Mouse (Mus musculus): ENCODE measurements around the gene Il4ra. TPM values are rescaled to one million over a fixed set of nuclear protein-coding genes. Genes with fewer than 3 reads are reported as not detected.

Gene Il4ra
- polyA plus RNA-seq (2014; fragmentation: Nextera tagmentation; extraction: Ambion mirVana) = 2.5 and 2.6 TPM in 2 replicates

- H3K9me3 ChIP-seq (ENCODE audit: control insufficient read depth, low read length) = no peaks in the 10 kb centered on the region
- H3K4me1 ChIP-seq (replicated peaks; ENCODE audit: control insufficient read depth, insufficient read depth, low read length) = peaks cover 5% of the 10 kb centered on the region; the same call in 1 of the 2 replicates
- peak within 1 kb of the TSS; percentile 63 for H3K9ac ChIP-seq (ENCODE audit: low read depth, low read length)
- no peaks in the 10 kb centered on the region for H3K36me3 ChIP-seq (ENCODE audit: control insufficient read depth, insufficient read depth, low read length)
- no peak within 1 kb of the TSS for H3K27ac ChIP-seq (ENCODE audit: low read depth, low read length)
- DNase-seq (ENCODE audit: low spot score) (peak; percentile 88), ATAC-seq (ENCODE audit: low FRiP score) (peak; percentile 91)
- peaks cover 8% of the 10 kb centered on the region; the same call in 1 of the 2 replicates for H3K27me3 ChIP-seq (ENCODE audit: control insufficient read depth, insufficient read depth, low read length)
- H3K4me3 ChIP-seq (ENCODE audit: low read depth, low read length) = peak within 1 kb of the TSS; percentile 57
- WGBS = 2% methylated on average over 52 of the region's 52 CpGs
- H3K4me2 ChIP-seq (replicated peaks; ENCODE audit: low read depth, low read length) = peak within 1 kb of the TSS; percentile 93
Observed at GRCm38 (mm10) chr7:125551766-125552709, at the start of gene Il4ra. Gene Il4ra (plus strand): TSS chr7:125552120.

GRCm38 (mm10) chr7:125503374-125504092, 48.4 kb upstream of the Il4ra start:
- Histone ChIP-seq H3K4me2 (replicated peaks; ENCODE audit: low read depth, low read length) (no peak overlapping the region), H3K36me3 (ENCODE audit: control insufficient read depth, insufficient read depth, low read length) (no peaks in the 10 kb centered on the region), H3K27ac (ENCODE audit: low read depth, low read length) (no peak overlapping the region), H3K4me3 (ENCODE audit: low read depth, low read length) (no peak overlapping the region), H3K9me3 (ENCODE audit: control insufficient read depth, low read length) (no peaks in the 10 kb centered on the region), H3K27me3 (ENCODE audit: control insufficient read depth, insufficient read depth, low read length) (no peaks in the 10 kb centered on the region), H3K9ac (ENCODE audit: low read depth, low read length) (no peak overlapping the region), H3K4me1 (replicated peaks; ENCODE audit: control insufficient read depth, insufficient read depth, low read length) (no peaks in the 10 kb centered on the region)
- DNase-seq (ENCODE audit: low spot score) (no peak), ATAC-seq (ENCODE audit: low FRiP score) (no peak)
- WGBS = 81% methylated on average over 5 of the region's 5 CpGs

GRCm38 (mm10) chr7:125504618-125505017, 47.3 kb upstream of the Il4ra start:
- Histone ChIP-seq H3K9me3 (ENCODE audit: control insufficient read depth, low read length) (no peaks in the 10 kb centered on the region), H3K4me1 (replicated peaks; ENCODE audit: control insufficient read depth, insufficient read depth, low read length) (no peaks in the 10 kb centered on the region), H3K9ac (ENCODE audit: low read depth, low read length) (no peak overlapping the region), H3K4me3 (ENCODE audit: low read depth, low read length) (no peak overlapping the region), H3K36me3 (ENCODE audit: control insufficient read depth, insufficient read depth, low read length) (no peaks in the 10 kb centered on the region), H3K27me3 (ENCODE audit: control insufficient read depth, insufficient read depth, low read length) (no peaks in the 10 kb centered on the region), H3K4me2 (replicated peaks; ENCODE audit: low read depth, low read length) (no peak overlapping the region), H3K27ac (ENCODE audit: low read depth, low read length) (no peak overlapping the region)
- DNase-seq (ENCODE audit: low spot score) = no peak
- 93% methylated on average over 5 of the region's 5 CpGs for WGBS
- no peak for ATAC-seq (ENCODE audit: low FRiP score)

- Histone ChIP-seq H3K27ac (ENCODE audit: low read depth, low read length) (no peak overlapping the region), H3K9ac (ENCODE audit: low read depth, low read length) (no peak overlapping the region), H3K4me1 (replicated peaks; ENCODE audit: control insufficient read depth, insufficient read depth, low read length) (no peaks in the 10 kb centered on the region), H3K36me3 (ENCODE audit: control insufficient read depth, insufficient read depth, low read length) (no peaks in the 10 kb centered on the region), H3K27me3 (ENCODE audit: control insufficient read depth, insufficient read depth, low read length) (no peaks in the 10 kb centered on the region), H3K9me3 (ENCODE audit: control insufficient read depth, low read length) (no peaks in the 10 kb centered on the region), H3K4me3 (ENCODE audit: low read depth, low read length) (no peak overlapping the region), H3K4me2 (replicated peaks; ENCODE audit: low read depth, low read length) (no peak overlapping the region)
- no peak for DNase-seq (ENCODE audit: low spot score)
- WGBS = 82% methylated on average over 10 of the region's 10 CpGs
- ATAC-seq (ENCODE audit: low FRiP score) = no peak
Observed at GRCm38 (mm10) chr7:125505568-125505967, 46.4 kb upstream of the Il4ra start.

GRCm38 (mm10) chr7:125507279-125507678, 44.6 kb upstream of the Il4ra start:
- Histone ChIP-seq H3K36me3 (ENCODE audit: control insufficient read depth, insufficient read depth, low read length) (no peaks in the 10 kb centered on the region), H3K4me3 (ENCODE audit: low read depth, low read length) (no peak overlapping the region), H3K9ac (ENCODE audit: low read depth, low read length) (no peak overlapping the region), H3K4me2 (replicated peaks; ENCODE audit: low read depth, low read length) (no peak overlapping the region), H3K27ac (ENCODE audit: low read depth, low read length) (no peak overlapping the region), H3K9me3 (ENCODE audit: control insufficient read depth, low read length) (no peaks in the 10 kb centered on the region), H3K27me3 (ENCODE audit: control insufficient read depth, insufficient read depth, low read length) (no peaks in the 10 kb centered on the region), H3K4me1 (replicated peaks; ENCODE audit: control insufficient read depth, insufficient read depth, low read length) (no peaks in the 10 kb centered on the region)
- DNase-seq (ENCODE audit: low spot score) = no peak
- no peak for ATAC-seq (ENCODE audit: low FRiP score)
- WGBS = 93% methylated on average over 2 of the region's 2 CpGs

GRCm38 (mm10) chr7:125511432-125511831, 40.5 kb upstream of the Il4ra start:
- no peak overlapping the region for H3K4me2 ChIP-seq (replicated peaks; ENCODE audit: low read depth, low read length)
- no peak overlapping the region for H3K9ac ChIP-seq (ENCODE audit: low read depth, low read length)
- ATAC-seq (ENCODE audit: low FRiP score) (no peak), DNase-seq (ENCODE audit: low spot score) (no peak)
- H3K9me3 ChIP-seq (ENCODE audit: control insufficient read depth, low read length) = no peaks in the 10 kb centered on the region
- 86% methylated on average over 5 of the region's 5 CpGs for WGBS
- H3K27ac ChIP-seq (ENCODE audit: low read depth, low read length) = no peak overlapping the region
- no peaks in the 10 kb centered on the region for H3K36me3 ChIP-seq (ENCODE audit: control insufficient read depth, insufficient read depth, low read length)
- no peaks in the 10 kb centered on the region for H3K27me3 ChIP-seq (ENCODE audit: control insufficient read depth, insufficient read depth, low read length)
- no peaks in the 10 kb centered on the region for H3K4me1 ChIP-seq (replicated peaks; ENCODE audit: control insufficient read depth, insufficient read depth, low read length)
- no peak overlapping the region for H3K4me3 ChIP-seq (ENCODE audit: low read depth, low read length)

- Histone ChIP-seq H3K4me2 (replicated peaks; ENCODE audit: low read depth, low read length) (no peak overlapping the region), H3K36me3 (ENCODE audit: control insufficient read depth, insufficient read depth, low read length) (no peaks in the 10 kb centered on the region), H3K27me3 (ENCODE audit: control insufficient read depth, insufficient read depth, low read length) (no peaks in the 10 kb centered on the region), H3K27ac (ENCODE audit: low read depth, low read length) (no peak overlapping the region), H3K4me1 (replicated peaks; ENCODE audit: control insufficient read depth, insufficient read depth, low read length) (no peaks in the 10 kb centered on the region), H3K9me3 (ENCODE audit: control insufficient read depth, low read length) (no peaks in the 10 kb centered on the region), H3K4me3 (ENCODE audit: low read depth, low read length) (no peak overlapping the region), H3K9ac (ENCODE audit: low read depth, low read length) (no peak overlapping the region)
- DNase-seq (ENCODE audit: low spot score) = no peak
- 82% methylated on average over 2 of the region's 2 CpGs for WGBS
- no peak for ATAC-seq (ENCODE audit: low FRiP score)
Observed at GRCm38 (mm10) chr7:125511852-125512251, 40.1 kb upstream of the Il4ra start.

- Histone ChIP-seq H3K27me3 (ENCODE audit: control insufficient read depth, insufficient read depth, low read length) (no peaks in the 10 kb centered on the region), H3K36me3 (ENCODE audit: control insufficient read depth, insufficient read depth, low read length) (no peaks in the 10 kb centered on the region), H3K4me1 (replicated peaks; ENCODE audit: control insufficient read depth, insufficient read depth, low read length) (no peaks in the 10 kb centered on the region), H3K4me3 (ENCODE audit: low read depth, low read length) (no peak overlapping the region), H3K9ac (ENCODE audit: low read depth, low read length) (no peak overlapping the region), H3K27ac (ENCODE audit: low read depth, low read length) (no peak overlapping the region), H3K9me3 (ENCODE audit: control insufficient read depth, low read length) (no peaks in the 10 kb centered on the region), H3K4me2 (replicated peaks; ENCODE audit: low read depth, low read length) (no peak overlapping the region)
- no peak for DNase-seq (ENCODE audit: low spot score)
- no peak for ATAC-seq (ENCODE audit: low FRiP score)
- WGBS = 75% methylated on average over 5 of the region's 5 CpGs
Observed at GRCm38 (mm10) chr7:125515081-125515853, 36.7 kb upstream of the Il4ra start.

Data from hindbrain, embryonic 11.5 days (tissue).